Mouse (Mus musculus) monocyte, adult 5-6 weeks (primary cell): Measurements from ENCODE around the gene Mrps5. TPM values are rescaled to one million over a fixed set of nuclear protein-coding genes. Genes with fewer than 3 reads are reported as not detected.

Experiments
- ATAC-seq: fragments of 153-309, 156-312 bp; replicated peaks from 2 replicates; pipeline ENCODE4 v1.8.0; 2017; ENCODE audit warnings: mild to moderate bottlenecking; ENCODE audit not compliant: low TSS enrichment, insufficient number of reproducible peaks, severe bottlenecking, poor library complexity, low FRiP score
- total RNA-seq: library from RNA; stranded (forward); fragments of 200-1000, 200-491, 200-594 nt; gene quantifications from 3 replicates; pipeline ENCODE4 v1.2.3, GENCODE M21; 2017

The Mrps5 gene
- total RNA-seq, 1 experiment from 2014 or later, result 46.1 TPM

- no peak for ATAC-seq
Observed at GRCm38 (mm10) chr2:127608986-127609385, 22.0 kb downstream of the Mrps5 start.

- ATAC-seq, result no peak
Observed at GRCm38 (mm10) chr2:127611386-127611785, 24.4 kb downstream of the Mrps5 start.

GRCm38 (mm10) chr2:127612288-127612687 lies 25.3 kb downstream of the Mrps5 start:
- no peak for ATAC-seq

GRCm38 (mm10) chr2:127619311-127619710 lies 32.3 kb downstream of the Mrps5 start:
- no peak for ATAC-seq

GRCm38 (mm10) chr2:127622065-127622464 lies 35.0 kb downstream of the Mrps5 start:
- ATAC-seq, result no peak

GRCm38 (mm10) chr2:127624786-127625185 lies 37.8 kb downstream of the Mrps5 start:
- ATAC-seq, result no peak

GRCm38 (mm10) chr2:127625659-127626058 lies 38.6 kb downstream of the Mrps5 start:
- no peak for ATAC-seq

GRCm38 (mm10) chr2:127627354-127627753 lies 40.3 kb downstream of the Mrps5 start:
- ATAC-seq, result no peak

GRCm38 (mm10) chr2:127627990-127628570 lies 41.1 kb downstream of the Mrps5 start:
- no peak for ATAC-seq

- ATAC-seq, result no peak
Observed at GRCm38 (mm10) chr2:127632601-127633000, 45.6 kb downstream of the Mrps5 start.

GRCm38 (mm10) chr2:127635581-127635980 lies 48.6 kb downstream of the Mrps5 start:
- no peak for ATAC-seq

GRCm38 (mm10) chr2:127638973-127639372 lies 52.0 kb downstream of the Mrps5 start:
- ATAC-seq, result no peak

- no peak for ATAC-seq
Observed at GRCm38 (mm10) chr2:127643728-127644704, 57.0 kb downstream of the Mrps5 start.

GRCm38 (mm10) chr2:127646875-127647274 lies 59.9 kb downstream of the Mrps5 start:
- no peak for ATAC-seq

GRCm38 (mm10) chr2:127648145-127648544 lies 61.1 kb downstream of the Mrps5 start:
- ATAC-seq, result no peak

- no peak for ATAC-seq
Observed at GRCm38 (mm10) chr2:127649921-127650320, 62.9 kb downstream of the Mrps5 start.

- no peak for ATAC-seq
Observed at GRCm38 (mm10) chr2:127651601-127652000, 64.6 kb downstream of the Mrps5 start.

- ATAC-seq, result no peak
Observed at GRCm38 (mm10) chr2:127652335-127652734, 65.3 kb downstream of the Mrps5 start.

GRCm38 (mm10) chr2:127652805-127653204 lies 65.8 kb downstream of the Mrps5 start:
- ATAC-seq, result no peak

- no peak for ATAC-seq
Observed at GRCm38 (mm10) chr2:127654786-127655185, 67.8 kb downstream of the Mrps5 start.
